Mouse (Mus musculus): ENCODE results near the gene Atrn.

DNA sequence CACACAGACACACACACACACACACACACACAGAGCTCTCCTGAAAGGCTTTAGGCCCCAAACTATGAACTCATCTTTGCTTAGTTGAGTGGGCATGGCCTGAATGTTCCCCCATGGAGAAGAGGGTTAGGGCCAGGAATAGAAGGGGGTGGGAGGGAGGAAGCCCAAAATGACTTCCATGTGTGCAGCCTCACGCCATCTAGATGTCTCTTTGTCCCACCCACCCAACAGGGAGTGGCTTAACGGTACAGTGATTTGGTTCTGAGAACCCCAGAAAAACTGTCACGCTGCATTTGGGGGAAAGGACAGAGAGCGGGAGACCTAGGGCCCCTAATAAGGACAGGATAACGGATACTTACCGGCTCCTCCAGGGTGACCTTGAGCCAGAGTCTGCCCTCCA lies 154.5 kb downstream of the Atrn start:
- no peak for TF ChIP-seq USF1 (IDR thresholded peaks at IDR 0.05; ENCODE audit: low read depth)
- TF ChIP-seq TCF3 (IDR thresholded peaks at IDR 0.05; ENCODE audit: insufficient read length, low read depth) = no peak
- TF ChIP-seq TCF12 (IDR thresholded peaks at IDR 0.05; ENCODE audit: insufficient read depth, poor library complexity, severe bottlenecking) = no peak
- TF ChIP-seq POLR2A (IDR thresholded peaks at IDR 0.05; ENCODE audit: insufficient read length, low read depth) = no peak
- TF ChIP-seq MYOG (IDR thresholded peaks at IDR 0.05; ENCODE audit: control insufficient read depth in 1 of 3, insufficient read depth in 1 of 3, insufficient read length in 2 of 3, low read depth in 2 of 3) = no peak
- no peak for TF ChIP-seq MYOD1 (IDR thresholded peaks at IDR 0.05; ENCODE audit: control insufficient read depth in 1 of 3, insufficient read length in 2 of 3, low read depth in 2 of 3)
- no peak for TF ChIP-seq E2F4 (IDR thresholded peaks at IDR 0.05; ENCODE audit: insufficient read depth)
- no peak for TF ChIP-seq MAX (IDR thresholded peaks at IDR 0.05; ENCODE audit: low read depth)
- TF ChIP-seq POLR2AphosphoS2 (IDR thresholded peaks at IDR 0.05; ENCODE audit: insufficient read length, low read depth) = no peak
